Mouse (Mus musculus): ENCODE data around the gene Mink1. TPM values are rescaled to one million over a fixed set of nuclear protein-coding genes. Genes with fewer than 3 reads are reported as not detected.

Gene Mink1
- polyA plus RNA-seq, 1 experiment from 2014 or later: 14.2 TPM

GRCm38 (mm10) chr11:70597301-70597700 lies 34.6 kb downstream of the Mink1 start:
- Histone ChIP-seq H3K9ac (replicated peaks) (no peak overlapping the region), H3K27me3 (no peaks in the 10 kb centered on the region), H3K4me1 (replicated peaks) (peaks cover 14% of the 10 kb centered on the region), H3K4me3 (replicated peaks) (no peak overlapping the region), H3K36me3 (peaks cover 37% of the 10 kb centered on the region), H3K27ac (no peak overlapping the region), H3K9me3 (no peaks in the 10 kb centered on the region), H3K4me2 (replicated peaks) (no peak overlapping the region)
- WGBS: 76% methylated on average over 6 of the region's 6 CpGs
- no peak for ATAC-seq

- peaks cover 43% of the 10 kb centered on the region for H3K36me3 ChIP-seq
- no peak overlapping the region for H3K4me3 ChIP-seq (replicated peaks)
- no peak for ATAC-seq
- WGBS: 93% methylated on average over 9 of the region's 9 CpGs
- H3K9ac ChIP-seq (replicated peaks): no peak overlapping the region
- H3K4me2 ChIP-seq (replicated peaks): no peak overlapping the region
- peaks cover 14% of the 10 kb centered on the region for H3K4me1 ChIP-seq (replicated peaks)
- no peaks in the 10 kb centered on the region for H3K27me3 ChIP-seq
- H3K27ac ChIP-seq: no peak overlapping the region
- no peaks in the 10 kb centered on the region for H3K9me3 ChIP-seq
These were observed 35.8 kb downstream of the Mink1 start for GRCm38 (mm10) chr11:70598451-70598953.

- Histone ChIP-seq H3K9ac (replicated peaks) (no peak overlapping the region), H3K4me1 (replicated peaks) (no peaks in the 10 kb centered on the region), H3K4me3 (replicated peaks) (no peak overlapping the region), H3K4me2 (replicated peaks) (no peak overlapping the region), H3K9me3 (no peaks in the 10 kb centered on the region), H3K27ac (no peak overlapping the region), H3K27me3 (no peaks in the 10 kb centered on the region), H3K36me3 (peaks cover 82% of the 10 kb centered on the region)
- 63% methylated on average over 14 of the region's 14 CpGs for WGBS
- peak; percentile 51 for ATAC-seq
These were observed 42.4 kb downstream of the Mink1 start for GRCm38 (mm10) chr11:70605024-70605566.

- ATAC-seq: no peak
- no peak overlapping the region for H3K9ac ChIP-seq (replicated peaks)
- H3K4me3 ChIP-seq (replicated peaks): no peak overlapping the region
- H3K4me2 ChIP-seq (replicated peaks): no peak overlapping the region
- 84% methylated on average over 12 of the region's 12 CpGs for WGBS
- no peaks in the 10 kb centered on the region for H3K9me3 ChIP-seq
- no peaks in the 10 kb centered on the region for H3K27me3 ChIP-seq
- no peak overlapping the region for H3K27ac ChIP-seq
- no peaks in the 10 kb centered on the region for H3K4me1 ChIP-seq (replicated peaks)
- H3K36me3 ChIP-seq: peaks cover 93% of the 10 kb centered on the region
These were observed 44.0 kb downstream of the Mink1 start for GRCm38 (mm10) chr11:70606717-70607116.

- H3K36me3 ChIP-seq: peaks cover 96% of the 10 kb centered on the region
- H3K9me3 ChIP-seq: no peaks in the 10 kb centered on the region
- no peak for ATAC-seq
- H3K4me1 ChIP-seq (replicated peaks): no peaks in the 10 kb centered on the region
- no peak overlapping the region for H3K4me3 ChIP-seq (replicated peaks)
- H3K27ac ChIP-seq: no peak overlapping the region
- no peak overlapping the region for H3K9ac ChIP-seq (replicated peaks)
- H3K27me3 ChIP-seq: no peaks in the 10 kb centered on the region
- 95% methylated on average over 9 of the region's 9 CpGs for WGBS
- no peak overlapping the region for H3K4me2 ChIP-seq (replicated peaks)
These were observed 44.9 kb downstream of the Mink1 start for GRCm38 (mm10) chr11:70607611-70608010.

GRCm38 (mm10) chr11:70608381-70609066 lies 45.8 kb downstream of the Mink1 start:
- 89% methylated on average over 24 of the region's 26 CpGs for WGBS
- H3K4me1 ChIP-seq (replicated peaks): no peaks in the 10 kb centered on the region

GRCm38 (mm10) chr11:70610752-70611151 lies 48.1 kb downstream of the Mink1 start:
- peaks cover 79% of the 10 kb centered on the region for H3K36me3 ChIP-seq
- H3K4me1 ChIP-seq (replicated peaks): peaks cover 11% of the 10 kb centered on the region
- ATAC-seq: no peak
- no peaks in the 10 kb centered on the region for H3K9me3 ChIP-seq
- 91% methylated on average over 4 of the region's 4 CpGs for WGBS
- H3K4me2 ChIP-seq (replicated peaks): no peak overlapping the region
- H3K27ac ChIP-seq: no peak overlapping the region
- no peak overlapping the region for H3K9ac ChIP-seq (replicated peaks)
- peaks cover 10% of the 10 kb centered on the region; the same call in 1 of the 2 replicates for H3K27me3 ChIP-seq
- H3K4me3 ChIP-seq (replicated peaks): no peak overlapping the region

More at GRCm38 (mm10) chr11:70608381-70609066, 45.8 kb downstream of the Mink1 start:
- Histone ChIP-seq H3K27me3 (no peaks in the 10 kb centered on the region), H3K9ac (replicated peaks) (no peak overlapping the region), H3K36me3 (peaks cover 99% of the 10 kb centered on the region), H3K4me3 (replicated peaks) (no peak overlapping the region), H3K27ac (no peak overlapping the region), H3K9me3 (no peaks in the 10 kb centered on the region), H3K4me2 (replicated peaks) (no peak overlapping the region)
- ATAC-seq: no peak

GRCm38 (mm10) chr11:70612505-70612904 lies 49.8 kb downstream of the Mink1 start:
- Histone ChIP-seq H3K4me3 (replicated peaks) (no peak overlapping the region), H3K27me3 (peaks cover 18% of the 10 kb centered on the region; the same call in 1 of the 2 replicates), H3K9me3 (no peaks in the 10 kb centered on the region), H3K4me1 (replicated peaks) (peaks cover 11% of the 10 kb centered on the region), H3K4me2 (replicated peaks) (no peak overlapping the region), H3K27ac (no peak overlapping the region), H3K36me3 (peaks cover 62% of the 10 kb centered on the region), H3K9ac (replicated peaks) (no peak overlapping the region; the same call in 1 of the 2 replicates)
- no peak for ATAC-seq
- WGBS: 73% methylated on average over 7 of the region's 7 CpGs

- peak overlapping the region; percentile 57 for H3K9ac ChIP-seq (replicated peaks)
- ATAC-seq: peak; percentile 45; the same call in 1 of the 2 replicates
- H3K4me3 ChIP-seq (replicated peaks): peak overlapping the region; percentile 25
- H3K9me3 ChIP-seq: no peaks in the 10 kb centered on the region
- 2% methylated on average over 17 of the region's 17 CpGs for WGBS
- peaks cover 36% of the 10 kb centered on the region for H3K36me3 ChIP-seq
- H3K4me2 ChIP-seq (replicated peaks): peak overlapping the region; percentile 54
- H3K4me1 ChIP-seq (replicated peaks): peaks cover 11% of the 10 kb centered on the region
- H3K27ac ChIP-seq: no peak overlapping the region
- peaks cover 18% of the 10 kb centered on the region; the same call in 1 of the 2 replicates for H3K27me3 ChIP-seq
These were observed 52.4 kb downstream of the Mink1 start for GRCm38 (mm10) chr11:70615074-70615473.

GRCm38 (mm10) chr11:70615516-70616093 lies 52.9 kb downstream of the Mink1 start, which contains the start of gene 4930544D05Rik:
Gene 4930544D05Rik (plus strand): TSS chr11:70615848.
- Histone ChIP-seq H3K4me3 (replicated peaks) (peak within 1 kb of the TSS; percentile 25), H3K4me1 (replicated peaks) (peaks cover 11% of the 10 kb centered on the region), H3K9me3 (no peaks in the 10 kb centered on the region), H3K36me3 (peaks cover 31% of the 10 kb centered on the region), H3K27ac (no peak within 1 kb of the TSS), H3K9ac (replicated peaks) (peak within 1 kb of the TSS; percentile 57), H3K27me3 (peaks cover 18% of the 10 kb centered on the region; the same call in 1 of the 2 replicates), H3K4me2 (replicated peaks) (peak within 1 kb of the TSS; percentile 54)
- WGBS: 15% methylated on average over 21 of the region's 21 CpGs
- no peak for ATAC-seq

GRCm38 (mm10) chr11:70619101-70619500 lies 56.4 kb downstream of the Mink1 start, which contains the start of gene Chrne:
Gene Chrne (minus strand): TSS chr11:70619216.
- Histone ChIP-seq H3K9me3 (no peaks in the 10 kb centered on the region), H3K4me3 (replicated peaks) (no peak within 1 kb of the TSS), H3K27me3 (peaks cover 18% of the 10 kb centered on the region; the same call in 1 of the 2 replicates), H3K36me3 (no peaks in the 10 kb centered on the region), H3K4me1 (replicated peaks) (peaks cover 11% of the 10 kb centered on the region), H3K27ac (no peak within 1 kb of the TSS), H3K9ac (replicated peaks) (no peak within 1 kb of the TSS), H3K4me2 (replicated peaks) (no peak within 1 kb of the TSS)
- WGBS: 37% methylated on average over 1 of the region's 1 CpGs
- no peak for ATAC-seq
